Mouse (Mus musculus): ENCODE measurements at regions not wholly inside any gene's neighbourhood (a gene's known extent, or its start where the extent isn't known, plus 50 kb on each side); places are given as distances from the start of the nearest gene placed in this dataset.
"Not testable (repeated sequence)": the region's sequence is repeated elsewhere in the genome, so short reads cannot be mapped to it uniquely, and the experiment has no call there.

GRCm38 (mm10) chr14:66501995-66502394, 493.0 kb upstream of the Gulo start:
- Histone ChIP-seq H3K4me1 (ENCODE audit: control insufficient read depth, insufficient read depth, low read length) (no peaks in the 10 kb centered on the region), H3K4me3 (ENCODE audit: low read depth, low read length) (no peak overlapping the region), H3K9me3 (ENCODE audit: control insufficient read depth, low read length) (no peaks in the 10 kb centered on the region), H3K4me2 (ENCODE audit: low read depth, low read length) (no peak overlapping the region), H3K27ac (ENCODE audit: low read depth, low read length) (no peak overlapping the region), H3K36me3 (ENCODE audit: control insufficient read depth, insufficient read depth, low read length) (no peaks in the 10 kb centered on the region), H3K9ac (replicated peaks; ENCODE audit: low read depth, low read length) (no peak overlapping the region), H3K27me3 (ENCODE audit: control insufficient read depth, insufficient read depth, low read length) (no peaks in the 10 kb centered on the region)
- ATAC-seq (ENCODE audit: low read depth): no peak
- WGBS: 88% methylated on average over 6 of the region's 6 CpGs

- WGBS: 15% methylated on average over 11 of the region's 11 CpGs
- peak; percentile 59; the same call in 1 of the 2 replicates for ATAC-seq (ENCODE audit: low read depth)
- Histone ChIP-seq H3K4me1 (ENCODE audit: control insufficient read depth, insufficient read depth, low read length) (peaks cover 8% of the 10 kb centered on the region; the same call in 1 of the 2 replicates), H3K4me3 (ENCODE audit: low read depth, low read length) (no peak overlapping the region), H3K27me3 (ENCODE audit: control insufficient read depth, insufficient read depth, low read length) (no peaks in the 10 kb centered on the region), H3K36me3 (ENCODE audit: control insufficient read depth, insufficient read depth, low read length) (no peaks in the 10 kb centered on the region), H3K9me3 (ENCODE audit: control insufficient read depth, low read length) (no peaks in the 10 kb centered on the region), H3K27ac (ENCODE audit: low read depth, low read length) (no peak overlapping the region), H3K4me2 (ENCODE audit: low read depth, low read length) (peak overlapping the region; percentile 30; the same call in 1 of the 2 replicates), H3K9ac (replicated peaks; ENCODE audit: low read depth, low read length) (no peak overlapping the region)
Measured at GRCm38 (mm10) chr14:66499896-66500295, 490.9 kb upstream of the Gulo start.

- Histone ChIP-seq H3K36me3 (ENCODE audit: control insufficient read depth, insufficient read depth, low read length) (no peaks in the 10 kb centered on the region), H3K4me2 (ENCODE audit: low read depth, low read length) (no peak overlapping the region), H3K27me3 (ENCODE audit: control insufficient read depth, insufficient read depth, low read length) (no peaks in the 10 kb centered on the region), H3K27ac (ENCODE audit: low read depth, low read length) (peak overlapping the region; percentile 97), H3K9me3 (ENCODE audit: control insufficient read depth, low read length) (no peaks in the 10 kb centered on the region), H3K4me1 (ENCODE audit: control insufficient read depth, insufficient read depth, low read length) (peaks cover 23% of the 10 kb centered on the region), H3K9ac (replicated peaks; ENCODE audit: low read depth, low read length) (no peak overlapping the region), H3K4me3 (ENCODE audit: low read depth, low read length) (no peak overlapping the region)
- ATAC-seq (ENCODE audit: low read depth): no peak
- 73% methylated on average over 1 of the region's 1 CpGs for WGBS
Measured at GRCm38 (mm10) chr14:66495146-66495545, 486.1 kb upstream of the Gulo start.

- Histone ChIP-seq H3K4me1 (ENCODE audit: control insufficient read depth, insufficient read depth, low read length) (peaks cover 23% of the 10 kb centered on the region), H3K4me3 (ENCODE audit: low read depth, low read length) (no peak overlapping the region), H3K27me3 (ENCODE audit: control insufficient read depth, insufficient read depth, low read length) (no peaks in the 10 kb centered on the region), H3K9ac (replicated peaks; ENCODE audit: low read depth, low read length) (peak overlapping the region; percentile 53; the same call in 1 of the 2 replicates), H3K27ac (ENCODE audit: low read depth, low read length) (peak overlapping the region; percentile 97), H3K9me3 (ENCODE audit: control insufficient read depth, low read length) (no peaks in the 10 kb centered on the region), H3K36me3 (ENCODE audit: control insufficient read depth, insufficient read depth, low read length) (no peaks in the 10 kb centered on the region), H3K4me2 (ENCODE audit: low read depth, low read length) (peak overlapping the region; percentile 35; the same call in 1 of the 2 replicates)
- peak; percentile 98 for ATAC-seq (ENCODE audit: low read depth)
- WGBS: 3% methylated on average over 5 of the region's 5 CpGs
Measured at GRCm38 (mm10) chr14:66494518-66494923, 485.5 kb upstream of the Gulo start.

GRCm38 (mm10) chr14:66493691-66494121, 484.7 kb upstream of the Gulo start:
- H3K9ac ChIP-seq (replicated peaks; ENCODE audit: low read depth, low read length): peak overlapping the region; percentile 53
- H3K4me1 ChIP-seq (ENCODE audit: control insufficient read depth, insufficient read depth, low read length): peaks cover 23% of the 10 kb centered on the region
- WGBS: 11% methylated on average over 4 of the region's 4 CpGs
- H3K4me3 ChIP-seq (ENCODE audit: low read depth, low read length): no peak overlapping the region
- 0 out of 2 replicates have a peak, but pooled peaks have one; percentile 20 for ATAC-seq (ENCODE audit: low read depth)
- peak overlapping the region; percentile 97 for H3K27ac ChIP-seq (ENCODE audit: low read depth, low read length)
- H3K36me3 ChIP-seq (ENCODE audit: control insufficient read depth, insufficient read depth, low read length): no peaks in the 10 kb centered on the region
- H3K9me3 ChIP-seq (ENCODE audit: control insufficient read depth, low read length): no peaks in the 10 kb centered on the region
- H3K27me3 ChIP-seq (ENCODE audit: control insufficient read depth, insufficient read depth, low read length): no peaks in the 10 kb centered on the region
- H3K4me2 ChIP-seq (ENCODE audit: low read depth, low read length): peak overlapping the region; percentile 35; the same call in 1 of the 2 replicates

- H3K4me2 ChIP-seq (ENCODE audit: low read depth, low read length); H3K36me3 ChIP-seq (ENCODE audit: control insufficient read depth, insufficient read depth, low read length); H3K9ac ChIP-seq (replicated peaks; ENCODE audit: low read depth, low read length); H3K4me1 ChIP-seq (ENCODE audit: control insufficient read depth, insufficient read depth, low read length); H3K27me3 ChIP-seq (ENCODE audit: control insufficient read depth, insufficient read depth, low read length); H3K27ac ChIP-seq (ENCODE audit: low read depth, low read length); H3K4me3 ChIP-seq (ENCODE audit: low read depth, low read length); ATAC-seq (ENCODE audit: low read depth); H3K9me3 ChIP-seq (ENCODE audit: control insufficient read depth, low read length): not testable (repeated sequence)
- 88% methylated on average over 1 of the region's 1 CpGs for WGBS
Measured at GRCm38 (mm10) chr14:66484751-66485150, 475.7 kb upstream of the Gulo start.

- Histone ChIP-seq H3K4me3 (ENCODE audit: low read depth, low read length) (no peak overlapping the region), H3K9me3 (ENCODE audit: control insufficient read depth, low read length) (no peaks in the 10 kb centered on the region), H3K36me3 (ENCODE audit: control insufficient read depth, insufficient read depth, low read length) (no peaks in the 10 kb centered on the region), H3K9ac (replicated peaks; ENCODE audit: low read depth, low read length) (no peak overlapping the region), H3K4me2 (ENCODE audit: low read depth, low read length) (no peak overlapping the region), H3K4me1 (ENCODE audit: control insufficient read depth, insufficient read depth, low read length) (no peaks in the 10 kb centered on the region), H3K27ac (ENCODE audit: low read depth, low read length) (no peak overlapping the region), H3K27me3 (ENCODE audit: control insufficient read depth, insufficient read depth, low read length) (no peaks in the 10 kb centered on the region)
- WGBS: 74% methylated on average over 4 of the region's 4 CpGs
- ATAC-seq (ENCODE audit: low read depth): no peak
Measured at GRCm38 (mm10) chr14:66479181-66479580, 470.2 kb upstream of the Gulo start.

- Histone ChIP-seq H3K36me3 (ENCODE audit: control insufficient read depth, insufficient read depth, low read length) (no peaks in the 10 kb centered on the region), H3K4me2 (ENCODE audit: low read depth, low read length) (no peak overlapping the region), H3K9ac (replicated peaks; ENCODE audit: low read depth, low read length) (no peak overlapping the region), H3K9me3 (ENCODE audit: control insufficient read depth, low read length) (no peaks in the 10 kb centered on the region), H3K4me3 (ENCODE audit: low read depth, low read length) (no peak overlapping the region), H3K27ac (ENCODE audit: low read depth, low read length) (no peak overlapping the region), H3K4me1 (ENCODE audit: control insufficient read depth, insufficient read depth, low read length) (no peaks in the 10 kb centered on the region), H3K27me3 (ENCODE audit: control insufficient read depth, insufficient read depth, low read length) (no peaks in the 10 kb centered on the region)
- ATAC-seq (ENCODE audit: low read depth): peak; percentile 24; the same call in 1 of the 2 replicates
- 24% methylated on average over 6 of the region's 6 CpGs for WGBS
Measured at GRCm38 (mm10) chr14:66478562-66478961, 469.6 kb upstream of the Gulo start.

- no peak for ATAC-seq (ENCODE audit: low read depth)
- no peak overlapping the region for H3K4me3 ChIP-seq (ENCODE audit: low read depth, low read length)
- H3K9ac ChIP-seq (replicated peaks; ENCODE audit: low read depth, low read length): no peak overlapping the region
- no peaks in the 10 kb centered on the region for H3K36me3 ChIP-seq (ENCODE audit: control insufficient read depth, insufficient read depth, low read length)
- H3K4me1 ChIP-seq (ENCODE audit: control insufficient read depth, insufficient read depth, low read length): no peaks in the 10 kb centered on the region
- H3K4me2 ChIP-seq (ENCODE audit: low read depth, low read length): no peak overlapping the region
- 68% methylated on average over 1 of the region's 1 CpGs for WGBS
- no peaks in the 10 kb centered on the region for H3K27me3 ChIP-seq (ENCODE audit: control insufficient read depth, insufficient read depth, low read length)
- no peak overlapping the region for H3K27ac ChIP-seq (ENCODE audit: low read depth, low read length)
- H3K9me3 ChIP-seq (ENCODE audit: control insufficient read depth, low read length): no peaks in the 10 kb centered on the region
Measured at GRCm38 (mm10) chr14:66475026-66475425, 466.0 kb upstream of the Gulo start.

Measured in neural tube, embryonic 14.5 days (tissue).